Mouse (Mus musculus) hindbrain, embryonic 16.5 days (tissue): ENCODE results near the gene Accsl. TPM values are rescaled to one million over a fixed set of nuclear protein-coding genes. Genes with fewer than 3 reads are reported as not detected.
A peak's percentile ranks its signal among the peaks of the same experiment; 100 is the strongest.

Experiments used
- ATAC-seq: fragments of 200-750 bp; cut with Nextera tagmentation; 2 replicates; pipeline ENCODE4 v1.8.0; 2017; ENCODE audit warnings: moderate TSS enrichment, moderate library complexity
- H3K27ac ChIP-seq: fragments of 300-500 bp; sonication (generic); 2 replicates; pipeline ENCODE4 v1.5.1; 2014; ENCODE audit warnings: low read depth, mild to moderate bottlenecking, control low read depth, low read length, moderate library complexity
- H3K27me3 ChIP-seq: fragments of 300-500 bp; sonication (generic); replicated peaks from 2 replicates; pipeline ENCODE4 v1.6.1; 2014; ENCODE audit warnings: low read length; ENCODE audit not compliant: control insufficient read depth, insufficient read depth
- H3K36me3 ChIP-seq: fragments of 300-500 bp; sonication (generic); 2 replicates; pipeline ENCODE4 v1.6.1; 2014; ENCODE audit warnings: mild to moderate bottlenecking, low read length, moderate library complexity, mixed read lengths; ENCODE audit not compliant: control insufficient read depth, insufficient read depth
- H3K4me1 ChIP-seq: fragments of 300-500 bp; sonication (generic); 2 replicates; pipeline ENCODE4 v1.6.1; 2014; ENCODE audit warnings: low read depth, low read length; ENCODE audit not compliant: control insufficient read depth, insufficient read depth
- H3K4me2 ChIP-seq: fragments of 300-500 bp; sonication (generic); 2 replicates; pipeline ENCODE4 v1.6.1; 2014; ENCODE audit warnings: mild to moderate bottlenecking, low read length, control low read depth, moderate library complexity
- H3K4me3 ChIP-seq: fragments of 300-500 bp; sonication (generic); 2 replicates; pipeline ENCODE4 v1.5.1; 2014; ENCODE audit warnings: mild to moderate bottlenecking, low read length, control low read depth, moderate library complexity
- H3K9ac ChIP-seq: fragments of 300-500 bp; sonication (generic); 2 replicates; pipeline ENCODE4 v1.6.1; 2014; ENCODE audit warnings: low read depth, mild to moderate bottlenecking, control low read depth, low read length, moderate library complexity
- H3K9me3 ChIP-seq: fragments of 300-500 bp; sonication (generic); 2 replicates; pipeline ENCODE4 v1.6.1; 2014; ENCODE audit warnings: mild to moderate bottlenecking, low read length, moderate library complexity; ENCODE audit not compliant: control insufficient read depth
- WGBS: fragments of 180-500 bp; shearing (Covaris S2); extraction: QIAGEN DNeasy Blood & Tissue Kit; methylation state at CpG from one replicate; pipeline ENCODE4 v1.1.7; 2014; 5-methylcytosine and 5-hydroxymethylcytosine counted together
- polyA plus RNA-seq: library from polyadenylated mRNA; unstranded; fragments of >200 nt; fragmentation: Nextera tagmentation; extraction: Ambion mirVana; gene quantifications from 2 replicates; pipeline ENCODE4 v1.2.1, GENCODE M21; 2015

Gene Accsl
- polyA plus RNA-seq: 0.40 TPM in 1 of 2 replicates, not detected in the other

DNA sequence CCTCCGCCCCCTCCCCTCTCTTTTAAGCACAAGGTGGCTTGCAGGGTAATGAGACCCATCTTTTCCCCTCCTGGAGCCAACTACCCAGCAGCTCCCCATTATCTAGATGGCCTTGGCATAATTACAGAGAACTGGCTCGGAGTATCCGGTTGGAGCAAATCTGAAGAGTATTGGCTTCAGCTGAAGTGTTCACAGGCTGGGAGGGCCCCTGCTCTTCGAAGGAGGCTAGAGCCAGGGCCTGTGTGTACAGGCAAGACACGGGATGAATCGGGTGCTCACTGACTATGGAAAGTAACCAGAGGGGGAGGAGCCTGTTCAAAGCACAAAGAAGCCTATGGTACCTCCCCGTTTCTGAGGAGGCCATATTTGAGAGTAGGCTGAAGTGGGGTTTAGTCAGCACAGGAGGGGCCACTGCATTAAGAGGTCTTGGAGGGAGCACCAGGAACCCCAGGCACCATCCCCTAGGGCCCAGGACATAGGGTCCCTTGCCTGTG, at the start of gene Accsl:
Gene Accsl, minus strand, starts transcription at position 51 of the 494 bp plus-strand sequence.
- Histone ChIP-seq H3K9ac (no peak within 1 kb of the TSS), H3K36me3 (no peaks in the 10 kb centered on the region), H3K9me3 (no peaks in the 10 kb centered on the region), H3K4me2 (no peak within 1 kb of the TSS), H3K4me1 (peaks cover 8% of the 10 kb centered on the region), H3K4me3 (no peak within 1 kb of the TSS), H3K27ac (no peak within 1 kb of the TSS), H3K27me3 (no peaks in the 10 kb centered on the region)
- no peak for ATAC-seq
- 68% methylated on average over 7 of the region's 7 CpGs for WGBS

DNA sequence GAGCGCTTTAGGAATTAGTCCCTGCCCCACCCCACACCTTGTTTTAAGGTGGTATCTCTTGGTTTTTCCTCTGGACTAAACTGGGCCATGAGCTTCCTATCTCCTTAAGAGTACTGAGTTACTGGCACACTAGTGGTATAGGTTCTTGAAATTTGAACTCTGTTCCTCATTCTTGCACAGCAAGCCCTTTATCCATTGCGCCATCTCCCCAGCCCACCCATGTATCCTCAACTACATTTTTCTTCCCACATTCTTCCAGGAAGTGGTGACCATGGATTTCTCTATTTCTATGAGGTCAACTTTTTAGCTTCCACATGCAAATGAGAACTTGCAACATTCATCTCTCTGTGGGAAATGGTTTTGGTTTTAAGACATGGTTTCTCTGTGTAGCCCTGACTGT, 44.6 kb upstream of the Accsl start:
- Histone ChIP-seq H3K36me3 (no peaks in the 10 kb centered on the region), H3K27me3 (no peaks in the 10 kb centered on the region), H3K4me3 (no peak overlapping the region), H3K27ac (no peak overlapping the region), H3K4me2 (no peak overlapping the region), H3K4me1 (peaks cover under 1% of the 10 kb centered on the region; the same call in 1 of the 2 replicates), H3K9me3 (no peaks in the 10 kb centered on the region), H3K9ac (no peak overlapping the region)
- WGBS: 91% methylated on average over 2 of the region's 2 CpGs
- ATAC-seq: no peak

- Histone ChIP-seq H3K27ac (no peak overlapping the region), H3K9me3 (no peaks in the 10 kb centered on the region), H3K36me3 (no peaks in the 10 kb centered on the region), H3K4me3 (no peak overlapping the region), H3K4me1 (peaks cover 14% of the 10 kb centered on the region), H3K9ac (no peak overlapping the region), H3K27me3 (no peaks in the 10 kb centered on the region), H3K4me2 (no peak overlapping the region)
- 73% methylated on average over 10 of the region's 10 CpGs for WGBS
- peak; percentile 75 for ATAC-seq
Measured at GRCm38 (mm10) chr2:93911942-93912341, 43.0 kb upstream of the Accsl start.

GRCm38 (mm10) chr2:93909716-93910115, 40.8 kb upstream of the Accsl start:
- Histone ChIP-seq H3K9me3 (no peaks in the 10 kb centered on the region), H3K9ac (no peak overlapping the region), H3K27ac (no peak overlapping the region), H3K4me3 (no peak overlapping the region), H3K4me2 (no peak overlapping the region), H3K27me3 (no peaks in the 10 kb centered on the region), H3K4me1 (peaks cover 19% of the 10 kb centered on the region), H3K36me3 (no peaks in the 10 kb centered on the region)
- ATAC-seq: no peak
- WGBS: 54% methylated on average over 5 of the region's 5 CpGs

GRCm38 (mm10) chr2:93907519-93908294, 38.8 kb upstream of the Accsl start:
- ATAC-seq: peak; percentile 65
- H3K27ac ChIP-seq: peak overlapping the region; percentile 20
- no peak overlapping the region for H3K4me3 ChIP-seq
- no peak overlapping the region for H3K9ac ChIP-seq
- no peaks in the 10 kb centered on the region for H3K9me3 ChIP-seq
- no peak overlapping the region for H3K4me2 ChIP-seq
- WGBS: 47% methylated on average over 9 of the region's 9 CpGs
- H3K36me3 ChIP-seq: no peaks in the 10 kb centered on the region
- peaks cover 19% of the 10 kb centered on the region for H3K4me1 ChIP-seq
- no peaks in the 10 kb centered on the region for H3K27me3 ChIP-seq

GRCm38 (mm10) chr2:93906316-93906715, 37.4 kb upstream of the Accsl start:
- Histone ChIP-seq H3K27ac (no peak overlapping the region), H3K9ac (no peak overlapping the region; the same call in 1 of the 2 replicates)
- WGBS: 42% methylated on average over 4 of the region's 4 CpGs

DNA sequence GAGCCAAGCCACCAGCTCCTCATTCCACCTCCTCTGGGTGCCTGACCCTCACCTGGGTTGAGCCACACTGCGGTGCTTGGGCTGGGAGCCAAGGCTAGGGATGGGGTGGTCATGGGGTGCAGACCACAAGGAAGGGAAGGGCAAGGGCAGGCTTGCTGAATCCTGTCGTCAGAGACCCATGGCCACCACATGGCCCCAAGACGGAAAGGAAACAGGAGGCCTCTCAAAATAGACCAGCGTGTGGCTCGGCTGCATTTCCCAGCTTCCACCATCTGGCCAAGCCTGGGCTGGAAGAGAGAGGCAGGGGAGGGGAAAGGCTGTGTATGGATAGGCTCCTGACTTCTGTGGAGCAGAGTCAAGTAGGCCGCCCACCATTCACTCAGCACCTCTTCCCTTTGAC, 34.5 kb upstream of the Accsl start:
- no peak overlapping the region for H3K27ac ChIP-seq
- no peaks in the 10 kb centered on the region for H3K27me3 ChIP-seq
- H3K36me3 ChIP-seq: no peaks in the 10 kb centered on the region
- 69% methylated on average over 6 of the region's 6 CpGs for WGBS
- H3K4me1 ChIP-seq: peaks cover 17% of the 10 kb centered on the region
- no peak overlapping the region for H3K4me3 ChIP-seq
- H3K9ac ChIP-seq: no peak overlapping the region
- no peak for ATAC-seq
- H3K9me3 ChIP-seq: no peaks in the 10 kb centered on the region
- H3K4me2 ChIP-seq: no peak overlapping the region

More at GRCm38 (mm10) chr2:93906316-93906715, 37.4 kb upstream of the Accsl start:
- Histone ChIP-seq H3K4me2 (no peak overlapping the region), H3K4me1 (peaks cover 19% of the 10 kb centered on the region), H3K9me3 (no peaks in the 10 kb centered on the region), H3K27me3 (no peaks in the 10 kb centered on the region), H3K36me3 (no peaks in the 10 kb centered on the region), H3K4me3 (no peak overlapping the region)
- ATAC-seq: no peak

- Histone ChIP-seq H3K4me2 (no peak overlapping the region), H3K36me3 (no peaks in the 10 kb centered on the region), H3K9ac (no peak overlapping the region), H3K9me3 (no peaks in the 10 kb centered on the region), H3K27me3 (no peaks in the 10 kb centered on the region), H3K4me3 (no peak overlapping the region), H3K4me1 (peaks cover 12% of the 10 kb centered on the region), H3K27ac (no peak overlapping the region)
- ATAC-seq: no peak
- 72% methylated on average over 5 of the region's 5 CpGs for WGBS
Measured at GRCm38 (mm10) chr2:93902680-93903305, 33.8 kb upstream of the Accsl start.
